Mouse (Mus musculus): ENCODE data around the gene Lysmd1.

Gene Lysmd1

GRCm38 (mm10) chr3:95173256-95173949 lies 39.5 kb downstream of the Lysmd1 start:
- DNase-seq (ENCODE audit: extremely low read depth, low read depth): no peak

GRCm38 (mm10) chr3:95174011-95174592 lies 40.2 kb downstream of the Lysmd1 start:
- peak; percentile 72 for DNase-seq (ENCODE audit: extremely low read depth, low read depth)

- no peak for DNase-seq (ENCODE audit: extremely low read depth, low read depth)
These were observed 42.6 kb downstream of the Lysmd1 start for GRCm38 (mm10) chr3:95176500-95176899.

- DNase-seq (ENCODE audit: extremely low read depth, low read depth): no peak
These were observed 43.7 kb downstream of the Lysmd1 start for GRCm38 (mm10) chr3:95177583-95177982.

GRCm38 (mm10) chr3:95178948-95179347 lies 45.1 kb downstream of the Lysmd1 start:
- DNase-seq (ENCODE audit: extremely low read depth, low read depth): no peak

- DNase-seq (ENCODE audit: extremely low read depth, low read depth): no peak
These were observed 46.0 kb downstream of the Lysmd1 start for GRCm38 (mm10) chr3:95179890-95180289.

- DNase-seq (ENCODE audit: extremely low read depth, low read depth): no peak
These were observed 48.0 kb downstream of the Lysmd1 start for GRCm38 (mm10) chr3:95181841-95182240.

GRCm38 (mm10) chr3:95184796-95185577 lies 51.1 kb downstream of the Lysmd1 start:
- DNase-seq (ENCODE audit: extremely low read depth, low read depth): no peak

GRCm38 (mm10) chr3:95186100-95186499 lies 52.2 kb downstream of the Lysmd1 start:
- DNase-seq (ENCODE audit: extremely low read depth, low read depth): no peak

GRCm38 (mm10) chr3:95186888-95187287 lies 53.0 kb downstream of the Lysmd1 start:
- DNase-seq (ENCODE audit: extremely low read depth, low read depth): no peak
